Mouse (Mus musculus): Measurements from ENCODE around the gene Dut. TPM values are rescaled to one million over a fixed set of nuclear protein-coding genes. Genes with fewer than 3 reads are reported as not detected.
A peak's percentile ranks its signal among the peaks of the same experiment; 100 is the strongest.

The Dut gene
- polyA plus RNA-seq, 1 experiment, result 94.2 TPM

- Histone ChIP-seq H3K4me3 (replicated peaks; ENCODE audit: control insufficient read depth, low read depth, low read length) (peak overlapping the region; percentile 24), H3K4me1 (ENCODE audit: control insufficient read depth, insufficient read depth, low read length) (peaks cover 2% of the 10 kb centered on the region; the same call in 1 of the 2 replicates), H3K27ac (ENCODE audit: control insufficient read depth, insufficient read depth, low read depth, low read length, poor library complexity) (no peak overlapping the region)
- no peak for TF ChIP-seq POLR2A (IDR thresholded peaks at IDR 0.05; ENCODE audit: borderline replicate concordance, control insufficient read depth, low read depth, low read length)
- 64% methylated on average over 4 of the region's 4 CpGs for WGBS
These were observed 2.3 kb downstream of the Dut start for GRCm38 (mm10) chr2:125249339-125249738.

- Histone ChIP-seq H3K27ac (ENCODE audit: control insufficient read depth, insufficient read depth, low read depth, low read length, poor library complexity) (no peak overlapping the region), H3K4me3 (replicated peaks; ENCODE audit: control insufficient read depth, low read depth, low read length) (no peak overlapping the region), H3K4me1 (ENCODE audit: control insufficient read depth, insufficient read depth, low read length) (peaks cover 2% of the 10 kb centered on the region; the same call in 1 of the 2 replicates)
- 83% methylated on average over 4 of the region's 4 CpGs for WGBS
- TF ChIP-seq CTCF (IDR thresholded peaks at IDR 0.05; ENCODE audit: control insufficient read depth, insufficient read depth, low read length) (no peak), POLR2A (IDR thresholded peaks at IDR 0.05; ENCODE audit: borderline replicate concordance, control insufficient read depth, low read depth, low read length) (no peak)
These were observed 2.9 kb downstream of the Dut start for GRCm38 (mm10) chr2:125249874-125250273.

DNA sequence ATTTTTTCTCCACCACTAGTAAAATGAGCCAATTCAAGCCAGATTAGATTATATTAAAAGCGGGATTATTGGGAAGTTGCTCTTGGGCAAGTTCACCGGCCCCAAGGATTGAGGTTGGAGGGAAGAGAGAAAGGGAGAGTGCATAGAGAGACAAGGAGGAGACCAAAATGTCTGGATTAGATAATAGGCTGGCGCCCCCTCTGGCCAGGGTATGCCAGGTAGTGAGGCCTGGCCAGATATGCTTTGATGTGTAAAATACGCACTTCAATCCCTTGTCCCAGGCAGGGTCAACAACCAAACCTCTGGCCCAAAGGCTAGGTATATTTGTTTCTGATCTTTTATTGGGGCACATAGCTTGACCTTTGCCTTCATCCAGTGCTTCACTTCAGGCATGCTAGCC, 4.8 kb downstream of the Dut start:
- 85% methylated on average over 4 of the region's 4 CpGs for WGBS
- Histone ChIP-seq H3K4me3 (replicated peaks; ENCODE audit: control insufficient read depth, low read depth, low read length) (no peak overlapping the region), H3K27ac (ENCODE audit: control insufficient read depth, insufficient read depth, low read depth, low read length, poor library complexity) (no peak overlapping the region), H3K4me1 (ENCODE audit: control insufficient read depth, insufficient read depth, low read length) (no peaks in the 10 kb centered on the region)
- TF ChIP-seq POLR2A (IDR thresholded peaks at IDR 0.05; ENCODE audit: borderline replicate concordance, control insufficient read depth, low read depth, low read length), result no peak
- TF ChIP-seq CTCF (IDR thresholded peaks at IDR 0.05; ENCODE audit: control insufficient read depth, insufficient read depth, low read length), result peak; percentile 46

DNA sequence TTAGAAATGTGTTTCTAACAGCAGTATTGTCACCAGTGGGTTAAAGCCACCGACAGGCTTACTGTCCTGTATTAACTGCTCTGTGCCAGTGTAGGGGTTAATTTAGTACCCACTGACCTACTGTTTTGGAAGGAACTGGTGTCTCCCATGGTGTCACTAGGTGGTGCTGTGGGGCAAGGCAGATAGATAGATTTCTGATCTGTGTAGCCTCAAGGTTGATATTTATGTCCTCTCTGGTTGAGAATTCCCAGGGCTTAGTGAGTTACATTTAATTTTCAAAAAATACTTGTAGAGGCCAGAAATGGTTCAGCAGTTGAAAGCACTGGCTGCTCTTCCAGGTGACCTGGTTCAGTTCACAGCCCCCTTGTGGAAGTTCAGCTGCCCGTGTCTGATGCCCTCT, 5.3 kb downstream of the Dut start:
- no peaks in the 10 kb centered on the region for H3K4me1 ChIP-seq (ENCODE audit: control insufficient read depth, insufficient read depth, low read length)
- no peak overlapping the region for H3K4me3 ChIP-seq (replicated peaks; ENCODE audit: control insufficient read depth, low read depth, low read length)
- no peak overlapping the region for H3K27ac ChIP-seq (ENCODE audit: control insufficient read depth, insufficient read depth, low read depth, low read length, poor library complexity)
- WGBS, result 64% methylated on average over 2 of the region's 2 CpGs
- TF ChIP-seq CTCF (IDR thresholded peaks at IDR 0.05; ENCODE audit: control insufficient read depth, insufficient read depth, low read length) (peak; percentile 36), POLR2A (IDR thresholded peaks at IDR 0.05; ENCODE audit: borderline replicate concordance, control insufficient read depth, low read depth, low read length) (no peak)

DNA sequence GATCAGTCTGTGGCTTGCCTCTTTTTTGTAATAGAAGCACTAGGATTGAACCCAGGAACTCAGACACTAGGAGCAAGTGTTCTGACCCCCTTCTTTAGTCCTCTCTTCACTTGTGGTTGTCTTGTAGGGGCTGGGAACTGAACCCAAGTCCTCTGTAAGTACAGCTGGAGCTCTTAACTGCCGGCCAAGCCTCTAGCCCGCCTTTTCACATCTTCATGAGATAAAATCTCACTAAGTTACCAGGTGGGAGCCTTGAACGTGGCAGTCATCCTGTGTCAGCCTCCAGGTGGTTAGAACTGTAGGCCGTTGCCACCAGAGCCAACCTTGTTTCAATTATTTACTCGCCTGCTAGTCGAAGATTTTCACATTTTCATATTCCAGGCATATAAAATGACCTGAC, 6.7 kb downstream of the Dut start:
- Histone ChIP-seq H3K4me1 (ENCODE audit: control insufficient read depth, insufficient read depth, low read length) (no peaks in the 10 kb centered on the region), H3K27ac (ENCODE audit: control insufficient read depth, insufficient read depth, low read depth, low read length, poor library complexity) (no peak overlapping the region), H3K4me3 (replicated peaks; ENCODE audit: control insufficient read depth, low read depth, low read length) (no peak overlapping the region)
- TF ChIP-seq POLR2A (IDR thresholded peaks at IDR 0.05; ENCODE audit: borderline replicate concordance, control insufficient read depth, low read depth, low read length) (no peak), CTCF (IDR thresholded peaks at IDR 0.05; ENCODE audit: control insufficient read depth, insufficient read depth, low read length) (no peak)
- 90% methylated on average over 6 of the region's 6 CpGs for WGBS

DNA sequence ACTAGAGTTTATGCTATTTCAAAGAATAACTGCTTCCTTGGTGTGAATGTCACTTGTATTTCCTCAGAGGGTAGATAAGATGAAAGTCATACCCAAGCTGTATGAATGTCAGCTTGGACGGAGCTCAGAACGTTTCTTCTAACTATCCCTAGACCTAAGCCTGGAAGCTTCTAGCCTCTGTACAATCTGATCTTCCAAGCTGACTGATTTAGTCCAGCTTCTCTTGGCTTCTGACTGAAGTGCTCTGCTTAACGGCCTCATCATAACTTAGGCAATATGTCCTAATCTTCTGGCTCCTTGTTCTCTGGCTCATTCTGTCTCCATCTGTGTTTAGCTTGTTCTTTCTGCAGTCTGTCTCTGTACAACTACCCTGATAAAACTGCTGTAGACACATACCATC, 7.6 kb downstream of the Dut start:
- H3K4me1 ChIP-seq (ENCODE audit: control insufficient read depth, insufficient read depth, low read length), result no peaks in the 10 kb centered on the region
- no peak overlapping the region for H3K27ac ChIP-seq (ENCODE audit: control insufficient read depth, insufficient read depth, low read depth, low read length, poor library complexity)
- no peak for TF ChIP-seq CTCF (IDR thresholded peaks at IDR 0.05; ENCODE audit: control insufficient read depth, insufficient read depth, low read length)
- 83% methylated on average over 3 of the region's 3 CpGs for WGBS
- H3K4me3 ChIP-seq (replicated peaks; ENCODE audit: control insufficient read depth, low read depth, low read length), result no peak overlapping the region

DNA sequence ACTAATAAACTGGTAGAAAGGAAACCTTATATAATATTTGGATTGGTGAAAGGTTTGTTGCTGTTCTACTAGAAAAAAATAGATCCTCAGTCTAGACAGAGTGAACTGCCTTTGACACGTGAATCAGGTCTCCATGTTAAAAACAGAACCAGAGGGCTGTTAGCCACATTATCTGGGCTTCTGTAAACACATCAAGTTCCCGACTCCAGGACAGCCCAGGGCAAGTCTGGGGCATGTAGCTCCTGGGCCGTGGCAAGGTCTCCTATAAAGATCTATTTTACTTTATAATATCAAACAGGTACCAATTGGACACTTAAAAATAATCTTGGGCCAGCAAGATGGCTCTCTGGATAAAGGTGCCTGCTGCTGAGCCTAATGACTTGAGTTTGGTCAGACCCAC, 8.9 kb downstream of the Dut start:
- no peaks in the 10 kb centered on the region for H3K4me1 ChIP-seq (ENCODE audit: control insufficient read depth, insufficient read depth, low read length)
- no peak overlapping the region for H3K4me3 ChIP-seq (replicated peaks; ENCODE audit: control insufficient read depth, low read depth, low read length)

GRCm38 (mm10) chr2:125259230-125260120, 12.5 kb downstream of the Dut start:
- no peak overlapping the region for H3K27ac ChIP-seq (ENCODE audit: control insufficient read depth, insufficient read depth, low read depth, low read length, poor library complexity)
- WGBS, result 82% methylated on average over 14 of the region's 14 CpGs
- no peak for TF ChIP-seq POLR2A (IDR thresholded peaks at IDR 0.05; ENCODE audit: borderline replicate concordance, control insufficient read depth, low read depth, low read length)
- peak; percentile 19; the same call in 1 of the 2 replicates for TF ChIP-seq CTCF (IDR thresholded peaks at IDR 0.05; ENCODE audit: control insufficient read depth, insufficient read depth, low read length)

More for the DNA sequence above, 8.9 kb downstream of the Dut start:
- WGBS, result 77% methylated on average over 3 of the region's 3 CpGs
- H3K27ac ChIP-seq (ENCODE audit: control insufficient read depth, insufficient read depth, low read depth, low read length, poor library complexity), result no peak overlapping the region
- TF ChIP-seq CTCF (IDR thresholded peaks at IDR 0.05; ENCODE audit: control insufficient read depth, insufficient read depth, low read length), result no peak

GRCm38 (mm10) chr2:125260326-125260725, 13.3 kb downstream of the Dut start:
- no peak for TF ChIP-seq CTCF (IDR thresholded peaks at IDR 0.05; ENCODE audit: control insufficient read depth, insufficient read depth, low read length)
- no peak for TF ChIP-seq POLR2A (IDR thresholded peaks at IDR 0.05; ENCODE audit: borderline replicate concordance, control insufficient read depth, low read depth, low read length)
- no peak overlapping the region for H3K4me3 ChIP-seq (replicated peaks; ENCODE audit: control insufficient read depth, low read depth, low read length)
- 76% methylated on average over 2 of the region's 2 CpGs for WGBS

More at GRCm38 (mm10) chr2:125259230-125260120, 12.5 kb downstream of the Dut start:
- no peak overlapping the region for H3K4me3 ChIP-seq (replicated peaks; ENCODE audit: control insufficient read depth, low read depth, low read length)
- H3K4me1 ChIP-seq (ENCODE audit: control insufficient read depth, insufficient read depth, low read length), result no peaks in the 10 kb centered on the region

More at GRCm38 (mm10) chr2:125260326-125260725, 13.3 kb downstream of the Dut start:
- no peak overlapping the region for H3K27ac ChIP-seq (ENCODE audit: control insufficient read depth, insufficient read depth, low read depth, low read length, poor library complexity)
- no peaks in the 10 kb centered on the region for H3K4me1 ChIP-seq (ENCODE audit: control insufficient read depth, insufficient read depth, low read length)
